Mouse (Mus musculus): Measurements from ENCODE around the gene Shh.

DNA sequence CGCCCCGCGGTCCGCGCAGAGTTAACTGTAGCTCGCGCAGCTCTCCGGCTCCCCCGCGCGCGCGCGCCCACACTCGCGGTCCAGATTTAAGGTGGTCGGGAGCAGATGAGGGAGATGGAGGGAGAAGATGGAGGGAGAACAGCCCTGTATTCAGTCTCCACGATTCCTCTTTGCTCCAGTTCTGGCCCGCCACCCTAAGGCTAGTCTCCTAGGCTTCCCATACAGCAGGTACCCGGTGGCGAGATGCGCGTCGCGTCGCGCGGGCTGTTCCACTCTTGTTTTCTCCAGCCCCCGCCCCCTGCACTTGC, 2.0 kb downstream of the Shh start:
- TF ChIP-seq CTCF (IDR thresholded peaks at IDR 0.05; ENCODE audit: low read depth) = no peak
- no peak for TF ChIP-seq EP300 (IDR thresholded peaks at IDR 0.05; ENCODE audit: low read depth)
